Comparison of ENCODE assay signal across 20 mouse cellular contexts in the genomic region with DNA sequence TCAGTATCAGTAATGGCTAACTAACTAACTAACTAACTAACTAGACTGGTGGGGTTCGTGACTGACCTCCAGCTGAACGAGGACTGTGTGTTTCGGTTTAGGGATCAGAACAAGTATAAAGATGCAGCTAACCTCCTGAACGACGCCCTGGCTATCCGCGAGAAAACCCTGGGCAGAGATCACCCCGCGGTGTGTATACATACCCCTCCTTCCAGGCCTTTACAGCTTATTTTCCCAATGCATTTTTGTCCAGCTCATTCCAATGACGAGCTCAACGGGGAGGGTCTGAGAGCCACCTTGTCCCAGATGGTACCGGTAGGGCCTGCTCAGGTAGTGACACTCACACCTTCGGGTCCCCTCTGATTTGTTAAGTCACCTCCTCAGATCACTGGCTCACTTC. TPM values are rescaled to one million over a fixed set of nuclear protein-coding genes. Genes with fewer than 3 reads are reported as not detected.
DNase-seq lines count a peak whose midpoint lies in the region; ATAC-seq lines count a peak whose summit lies in the region.
"Had no signal": no experiment of that assay in that cellular context is flagged by ENCODE, and none has a peak within 500 bp of the region (broad histone marks: within the 10 kb centered on the region; RNA-seq: fewer than 3 reads in every experiment).

No protein-coding gene starts in this region.

- H3K4me1 ChIP-seq in intestine, embryonic 16.5 days (ENCODE audit: control insufficient read depth, insufficient read depth, low read length), result no peaks in the 10 kb centered on the region
- 0 out of 2 replicates have a peak, but pooled peaks cover 3% of the 10 kb centered on the region for H3K4me1 ChIP-seq in intestine, embryonic 15.5 days (replicated peaks)
- H3K4me1 ChIP-seq in liver, embryonic 11.5 days (replicated peaks; ENCODE audit: control insufficient read depth, insufficient read depth, low read length), result no peaks in the 10 kb centered on the region
- H3K4me1 ChIP-seq in liver, embryonic 15.5 days (replicated peaks), result no peaks in the 10 kb centered on the region
- no peaks in the 10 kb centered on the region for H3K4me1 ChIP-seq in forebrain, embryonic 15.5 days
- H3K4me1 ChIP-seq: embryonic facial prominence, embryonic 15.5 days; forebrain, embryonic 10.5 days; heart, embryonic 12.5 days; hindbrain, embryonic 10.5 days had no signal

- no peak for DNase-seq in liver, embryonic 11.5 days (ENCODE audit: low spot score)
- no peak for DNase-seq in liver
- DNase-seq: adrenal gland, adult 8-10 months; adrenal gland, postnatal 36 days; cerebellum, adult 11 months; cerebellum, adult 8-10 months; cerebellum, postnatal 14 days; embryo, embryonic 11 days; gastrocnemius, postnatal 14 days had no signal

- WGBS in intestine, embryonic 16.5 days, result 80% methylated on average over 13 of the region's 13 CpGs
- 82% methylated on average over 13 of the region's 13 CpGs for WGBS in intestine, embryonic 15.5 days
- WGBS in liver, embryonic 11.5 days, result 90% methylated on average over 13 of the region's 13 CpGs
- whole genome bisulfite sequencing in liver, embryonic 15.5 days (ENCODE audit: insufficient replicate concordance), result 79% methylated on average over 13 of the region's 13 CpGs
- WGBS in forebrain, embryonic 15.5 days, result 94% methylated on average over 13 of the region's 13 CpGs

- H3K4me2 ChIP-seq in intestine, embryonic 16.5 days (ENCODE audit: low read depth, low read length), result no peak overlapping the region
- H3K4me2 ChIP-seq in intestine, embryonic 15.5 days (replicated peaks), result no peak overlapping the region
- no peak overlapping the region for H3K4me2 ChIP-seq in liver, embryonic 11.5 days
- H3K4me2 ChIP-seq in liver, embryonic 15.5 days, result no peak overlapping the region
- no peak overlapping the region for H3K4me2 ChIP-seq in forebrain, embryonic 15.5 days (replicated peaks)
- H3K4me2 ChIP-seq: embryonic facial prominence, embryonic 15.5 days; heart, embryonic 12.5 days; hindbrain, embryonic 14.5 days had no signal

- no peak overlapping the region for H3K4me3 ChIP-seq in intestine, embryonic 16.5 days (ENCODE audit: low read length)
- no peak overlapping the region for H3K4me3 ChIP-seq in intestine, embryonic 15.5 days (replicated peaks)
- H3K4me3 ChIP-seq in liver, embryonic 11.5 days (ENCODE audit: low read depth, low read length), result no peak overlapping the region
- no peak overlapping the region for H3K4me3 ChIP-seq in liver, embryonic 15.5 days (replicated peaks)
- H3K4me3 ChIP-seq in forebrain, embryonic 15.5 days, result no peak overlapping the region
- H3K4me3 ChIP-seq: embryonic facial prominence, embryonic 15.5 days; erythroblast, embryonic 14.5 days; forebrain, embryonic 10.5 days; heart, embryonic 12.5 days; hindbrain, embryonic 10.5 days had no signal

- H3K27me3 ChIP-seq in intestine, embryonic 16.5 days (replicated peaks; ENCODE audit: control insufficient read depth, insufficient read depth, low read length), result no peaks in the 10 kb centered on the region
- H3K27me3 ChIP-seq in intestine, embryonic 15.5 days (replicated peaks), result no peaks in the 10 kb centered on the region
- H3K27me3 ChIP-seq in liver, embryonic 11.5 days (replicated peaks; ENCODE audit: control insufficient read depth, insufficient read depth, low read length), result no peaks in the 10 kb centered on the region
- no peaks in the 10 kb centered on the region for H3K27me3 ChIP-seq in liver, embryonic 15.5 days
- H3K27me3 ChIP-seq in forebrain, embryonic 15.5 days, result no peaks in the 10 kb centered on the region
- H3K27me3 ChIP-seq: embryonic facial prominence, embryonic 15.5 days; heart, embryonic 12.5 days had no signal

- H3K9ac ChIP-seq in intestine, embryonic 16.5 days (ENCODE audit: low read depth, low read length), result no peak overlapping the region
- no peak overlapping the region for H3K9ac ChIP-seq in intestine, embryonic 15.5 days
- no peak overlapping the region for H3K9ac ChIP-seq in liver, embryonic 11.5 days (ENCODE audit: low read depth, low read length)
- no peak overlapping the region for H3K9ac ChIP-seq in liver, embryonic 15.5 days
- H3K9ac ChIP-seq in forebrain, embryonic 15.5 days (replicated peaks), result no peak overlapping the region
- H3K9ac ChIP-seq: embryonic facial prominence, embryonic 15.5 days; heart, embryonic 12.5 days; hindbrain, embryonic 14.5 days had no signal

- peaks cover 50% of the 10 kb centered on the region for H3K36me3 ChIP-seq in intestine, embryonic 16.5 days (ENCODE audit: control insufficient read depth, insufficient read depth, low read length)
- H3K36me3 ChIP-seq in intestine, embryonic 15.5 days, result peaks cover 77% of the 10 kb centered on the region
- peaks cover 65% of the 10 kb centered on the region for H3K36me3 ChIP-seq in liver, embryonic 11.5 days (ENCODE audit: control insufficient read depth, insufficient read depth, low read length)
- peaks cover 95% of the 10 kb centered on the region for H3K36me3 ChIP-seq in liver, embryonic 15.5 days (replicated peaks)
- peaks cover 95% of the 10 kb centered on the region for H3K36me3 ChIP-seq in forebrain, embryonic 15.5 days

- H3K27ac ChIP-seq in intestine, embryonic 16.5 days (ENCODE audit: low read length), result no peak overlapping the region
- no peak overlapping the region for H3K27ac ChIP-seq in intestine, embryonic 15.5 days
- no peak overlapping the region for H3K27ac ChIP-seq in liver, embryonic 11.5 days (ENCODE audit: low read depth, low read length)
- H3K27ac ChIP-seq in liver, embryonic 15.5 days (replicated peaks), result no peak overlapping the region
- H3K27ac ChIP-seq in forebrain, embryonic 15.5 days (replicated peaks), result no peak overlapping the region
- H3K27ac ChIP-seq: embryonic facial prominence, embryonic 15.5 days; forebrain, embryonic 10.5 days; hindbrain, embryonic 10.5 days; hindbrain, embryonic 14.5 days had no signal

- H3K9me3 ChIP-seq in intestine, embryonic 16.5 days (ENCODE audit: control insufficient read depth, low read length), result 0 out of 2 replicates have a peak, but pooled peaks cover 3% of the 10 kb centered on the region
- no peaks in the 10 kb centered on the region for H3K9me3 ChIP-seq in intestine, embryonic 15.5 days
- H3K9me3 ChIP-seq in liver, embryonic 11.5 days (ENCODE audit: control insufficient read depth, low read length), result no peaks in the 10 kb centered on the region
- H3K9me3 ChIP-seq in liver, embryonic 15.5 days (replicated peaks), result no peaks in the 10 kb centered on the region
- no peaks in the 10 kb centered on the region for H3K9me3 ChIP-seq in forebrain, embryonic 15.5 days
- H3K9me3 ChIP-seq: embryonic facial prominence, embryonic 15.5 days; forebrain, embryonic 10.5 days; hindbrain, embryonic 10.5 days had no signal

- peak; percentile 29; the same call in 1 of the 2 replicates for ATAC-seq in intestine, embryonic 16.5 days
- ATAC-seq in intestine, embryonic 15.5 days, result no peak
- peak; percentile 40; the same call in 1 of the 2 replicates for ATAC-seq in liver, embryonic 11.5 days (replicated peaks; ENCODE audit: low FRiP score)
- 0 out of 2 replicates have a peak, but pooled peaks have one; percentile 15 for ATAC-seq in liver, embryonic 15.5 days (ENCODE audit: insufficient read depth)
- no peak for ATAC-seq in forebrain, embryonic 15.5 days (replicated peaks)
- ATAC-seq: forebrain, embryonic 14.5 days had no signal

RNA-seq across cellular contexts. Expression of gene Klc1, which starts 19.3 kb away (rescaled TPM):
- 75.7 and 83.4 TPM in 2 replicates for polyA plus RNA-seq in intestine, embryonic 16.5 days (2015; fragmentation: Nextera tagmentation; extraction: Ambion mirVana)
- 91.1 and 92.1 TPM in 2 replicates for polyA plus RNA-seq in intestine, embryonic 15.5 days (2015; fragmentation: Nextera tagmentation; extraction: Ambion mirVana)
- 56.8 and 59.3 TPM in 2 replicates for polyA plus RNA-seq in liver, embryonic 11.5 days (2014; fragmentation: Nextera tagmentation; extraction: Ambion mirVana)
- 18.1 and 18.3 TPM in 2 replicates for polyA plus RNA-seq in liver, embryonic 15.5 days (2015; fragmentation: Nextera tagmentation; extraction: Ambion mirVana)
- 430 and 440 TPM in 2 replicates for polyA plus RNA-seq in forebrain, embryonic 15.5 days (2015; fragmentation: Nextera tagmentation; extraction: Ambion mirVana)

RNA-seq across cellular contexts. Expression of gene Xrcc3, which starts 35.8 kb away (rescaled TPM):
- 10.6 and 11.0 TPM in 2 replicates for polyA plus RNA-seq in intestine, embryonic 16.5 days (2015; fragmentation: Nextera tagmentation; extraction: Ambion mirVana)
- 8.9 and 9.9 TPM in 2 replicates for polyA plus RNA-seq in intestine, embryonic 15.5 days (2015; fragmentation: Nextera tagmentation; extraction: Ambion mirVana)
- 20.0 and 20.9 TPM in 2 replicates for polyA plus RNA-seq in liver, embryonic 11.5 days (2014; fragmentation: Nextera tagmentation; extraction: Ambion mirVana)
- polyA plus RNA-seq in liver, embryonic 15.5 days (2015; fragmentation: Nextera tagmentation; extraction: Ambion mirVana), result 5.1 and 5.7 TPM in 2 replicates
- polyA plus RNA-seq in forebrain, embryonic 15.5 days (2015; fragmentation: Nextera tagmentation; extraction: Ambion mirVana), result 4.5 and 4.8 TPM in 2 replicates

RNA-seq across cellular contexts. Expression of gene Zfyve21, which starts 36.1 kb away (rescaled TPM):
- 232 and 245 TPM in 2 replicates for polyA plus RNA-seq in intestine, embryonic 16.5 days (2015; fragmentation: Nextera tagmentation; extraction: Ambion mirVana)
- polyA plus RNA-seq in intestine, embryonic 15.5 days (2015; fragmentation: Nextera tagmentation; extraction: Ambion mirVana), result 183 and 191 TPM in 2 replicates
- 95.5 and 95.6 TPM in 2 replicates for polyA plus RNA-seq in liver, embryonic 11.5 days (2014; fragmentation: Nextera tagmentation; extraction: Ambion mirVana)
- polyA plus RNA-seq in liver, embryonic 15.5 days (2015; fragmentation: Nextera tagmentation; extraction: Ambion mirVana), result 64.4 and 78.6 TPM in 2 replicates
- 39.0 and 41.7 TPM in 2 replicates for polyA plus RNA-seq in forebrain, embryonic 15.5 days (2015; fragmentation: Nextera tagmentation; extraction: Ambion mirVana)

Comparison
In these comparisons a context has a peak if more than half of its experiments do, and no peak if none do; other contexts are left out.
1. ATAC-seq: peak in intestine, embryonic 16.5 days (single experiment), liver, embryonic 11.5 days (single experiment) and liver, embryonic 15.5 days (single experiment); none in intestine, embryonic 15.5 days (single experiment) and forebrain, embryonic 15.5 days (single experiment).